Mouse (Mus musculus) cerebellum, adult 2 months (tissue): ENCODE results near the gene Mllt3. TPM values are rescaled to one million over a fixed set of nuclear protein-coding genes. Genes with fewer than 3 reads are reported as not detected.
A peak's percentile ranks its signal among the peaks of the same experiment; 100 is the strongest.

Experiments
- DNase-seq, 2 experiments: peaks; one replicate each; pipeline ENCODE4 v3.0.0; 2021
- H3K27ac ChIP-seq: fragments of 200-500 bp; 2 replicates; pipeline ENCODE4 v1.5.1; 2012; ENCODE audit warnings: low read length, control low read depth, inconsistent platforms; ENCODE audit not compliant: insufficient read depth
- H3K27me3 ChIP-seq: fragments of 200-500 bp; 2 replicates; pipeline ENCODE4 v1.6.1; 2012; ENCODE audit warnings: inconsistent platforms, mild to moderate bottlenecking, low read length, moderate library complexity; ENCODE audit not compliant: control insufficient read depth, insufficient read depth
- H3K4me1 ChIP-seq: fragments of 200-500 bp; 2 replicates; pipeline ENCODE4 v1.6.1; 2011; ENCODE audit warnings: low read length; ENCODE audit not compliant: control insufficient read depth, insufficient read depth
- H3K4me3 ChIP-seq: fragments of 200-500 bp; replicated peaks from 2 replicates; pipeline ENCODE3; 2011; ENCODE audit warnings: mild to moderate bottlenecking, low read depth, low read length, control low read depth; ENCODE audit not compliant: insufficient read depth
- CTCF ChIP-seq: fragments of 200-500 bp; IDR thresholded peaks from 2 replicates; pipeline ENCODE4 v1.5.1; 2011; ENCODE audit warnings: low read depth, mild to moderate bottlenecking, control low read depth, low read length, moderate library complexity, borderline replicate concordance; ENCODE audit not compliant: insufficient read depth
- POLR2A ChIP-seq: fragments of 200-500 bp; IDR thresholded peaks from 2 replicates; pipeline ENCODE4 v1.6.1; 2011; ENCODE audit warnings: low read length, control low read depth, borderline replicate concordance; ENCODE audit not compliant: insufficient read depth
- WGBS: fragments of 180-500 bp; shearing (Covaris S2); methylation state at CpG from one replicate; pipeline ENCODE4 v1.1.7; 2018; 5-methylcytosine and 5-hydroxymethylcytosine counted together
- polyA plus RNA-seq: library from polyadenylated mRNA; depleted of rRNA; stranded (reverse); fragments of >200 nt; gene quantifications from 2 replicates; pipeline ENCODE4 v1.2.3, GENCODE M21; 2012

Mllt3 gene
- polyA plus RNA-seq, 1 experiment = 25.8 TPM

- H3K27ac ChIP-seq = no peak overlapping the region
- no peak overlapping the region for H3K4me3 ChIP-seq
- no peaks in the 10 kb centered on the region for H3K27me3 ChIP-seq
- no peak for DNase-seq
- 89% methylated on average over 7 of the region's 7 CpGs for WGBS
- TF ChIP-seq CTCF (no peak), POLR2A (no peak)
- peaks cover 21% of the 10 kb centered on the region for H3K4me1 ChIP-seq
Observed at GRCm38 (mm10) chr4:87939474-87940154, 93.5 kb downstream of the Mllt3 start.

GRCm38 (mm10) chr4:87936326-87936725, 96.8 kb downstream of the Mllt3 start:
- TF ChIP-seq POLR2A (no peak), CTCF (no peak)
- Histone ChIP-seq H3K4me3 (no peak overlapping the region), H3K27me3 (no peaks in the 10 kb centered on the region), H3K4me1 (peaks cover 15% of the 10 kb centered on the region), H3K27ac (no peak overlapping the region)
- 10% methylated on average over 2 of the region's 2 CpGs for WGBS
- peak; percentile 42 to 61 for DNase-seq

- peaks cover 18% of the 10 kb centered on the region for H3K4me1 ChIP-seq
- no peak for DNase-seq
- no peak overlapping the region for H3K4me3 ChIP-seq
- no peak overlapping the region for H3K27ac ChIP-seq
- 92% methylated on average over 4 of the region's 4 CpGs for WGBS
- H3K27me3 ChIP-seq = no peaks in the 10 kb centered on the region
- TF ChIP-seq POLR2A = no peak
- no peak for TF ChIP-seq CTCF
Observed at GRCm38 (mm10) chr4:87933701-87934337, 99.3 kb downstream of the Mllt3 start.

- WGBS = 92% methylated on average over 8 of the region's 8 CpGs
- H3K27me3 ChIP-seq = no peaks in the 10 kb centered on the region
- no peak for DNase-seq
- no peak for TF ChIP-seq POLR2A
- TF ChIP-seq CTCF = no peak
- no peak overlapping the region for H3K4me3 ChIP-seq
- no peak overlapping the region for H3K27ac ChIP-seq
- peaks cover 14% of the 10 kb centered on the region for H3K4me1 ChIP-seq
Observed at GRCm38 (mm10) chr4:87930356-87931245, 102.6 kb downstream of the Mllt3 start.

- Histone ChIP-seq H3K4me1 (peaks cover 6% of the 10 kb centered on the region), H3K27ac (no peak overlapping the region), H3K4me3 (no peak overlapping the region), H3K27me3 (no peaks in the 10 kb centered on the region)
- 28% methylated on average over 3 of the region's 3 CpGs for WGBS
- no peak for DNase-seq
- no peak for TF ChIP-seq CTCF
Observed at GRCm38 (mm10) chr4:87928603-87929199, 104.5 kb downstream of the Mllt3 start.

- TF ChIP-seq POLR2A = no peak
- no peak for TF ChIP-seq CTCF
- Histone ChIP-seq H3K27me3 (no peaks in the 10 kb centered on the region), H3K4me1 (peaks cover 6% of the 10 kb centered on the region), H3K27ac (no peak overlapping the region), H3K4me3 (no peak overlapping the region)
- WGBS = 80% methylated on average over 10 of the region's 10 CpGs
- DNase-seq = no peak
Observed at GRCm38 (mm10) chr4:87927354-87927753, 105.8 kb downstream of the Mllt3 start.

- no peak overlapping the region for H3K27ac ChIP-seq
- no peak for DNase-seq
- no peaks in the 10 kb centered on the region; the same call in 1 of the 2 replicates for H3K4me1 ChIP-seq
- no peaks in the 10 kb centered on the region for H3K27me3 ChIP-seq
- TF ChIP-seq POLR2A (no peak), CTCF (no peak)
- WGBS = 94% methylated on average over 8 of the region's 8 CpGs
- no peak overlapping the region for H3K4me3 ChIP-seq
Observed at GRCm38 (mm10) chr4:87920664-87921063, 112.5 kb downstream of the Mllt3 start.
